Comparison of ENCODE assay signal across 8 mouse cellular contexts in genomic region chr11:43835880-43836740, GRCm38 (mm10).
DNase-seq lines count a peak whose midpoint lies in the region; ATAC-seq and TF ChIP-seq lines count a peak whose summit lies in the region.

No protein-coding gene starts in this region.

- H3K27ac ChIP-seq in hindbrain, embryonic 13.5 days, result peak overlapping the region; percentile 58
- 0 out of 2 replicates have a peak overlapping the region, but pooled peaks have one; percentile 32 for H3K27ac ChIP-seq in lung, postnatal 0 days (ENCODE audit: low read length)

- no peak for TF ChIP-seq EP300 in lung, postnatal 0 days (IDR thresholded peaks at IDR 0.05)

- peak; percentile 92 for DNase-seq in NIH3T3 (ENCODE audit: low read depth)
- peak; percentile 45 to 58 for DNase-seq in cerebellum, postnatal 36 days
- DNase-seq in gastrocnemius, adult 18-20 months (ENCODE audit: low spot score), result peak; percentile 55
- peak; percentile 56 to 64 for DNase-seq in layer of hippocampus, postnatal 36 days
- peak; percentile 72 for DNase-seq in lung, postnatal 0 days (ENCODE audit: low spot score)
- peak; percentile 91 for DNase-seq in retina, embryonic 14.5 days (ENCODE audit: low spot score)
- peak; percentile 52 to 63 for DNase-seq in urinary bladder, adult 18-20 months (ENCODE audit: low spot score in 2 of 2)

- no peaks in the 10 kb centered on the region for H3K36me3 ChIP-seq in hindbrain, embryonic 13.5 days
- no peaks in the 10 kb centered on the region for H3K36me3 ChIP-seq in lung, postnatal 0 days (ENCODE audit: insufficient read depth, low read length)

- peak overlapping the region; percentile 76 for H3K4me2 ChIP-seq in hindbrain, embryonic 13.5 days
- peak overlapping the region; percentile 68 for H3K4me2 ChIP-seq in lung, postnatal 0 days (replicated peaks; ENCODE audit: low read depth, low read length)

- peak overlapping the region; percentile 60 for H3K4me3 ChIP-seq in hindbrain, embryonic 13.5 days
- peak overlapping the region; percentile 45 for H3K4me3 ChIP-seq in lung, postnatal 0 days (ENCODE audit: low read depth, low read length)

- H3K4me1 ChIP-seq in hindbrain, embryonic 13.5 days (replicated peaks), result peaks cover 11% of the 10 kb centered on the region
- no peaks in the 10 kb centered on the region for H3K4me1 ChIP-seq in lung, postnatal 0 days (ENCODE audit: insufficient read depth, low read depth, low read length)

- no peaks in the 10 kb centered on the region for H3K9me3 ChIP-seq in hindbrain, embryonic 13.5 days
- no peaks in the 10 kb centered on the region for H3K9me3 ChIP-seq in lung, postnatal 0 days (ENCODE audit: low read length)

- peak overlapping the region; percentile 84 for H3K9ac ChIP-seq in hindbrain, embryonic 13.5 days
- no peak overlapping the region; the same call in 1 of the 2 replicates for H3K9ac ChIP-seq in lung, postnatal 0 days (replicated peaks; ENCODE audit: low read depth)

- peak; percentile 82 for TF ChIP-seq CTCF in lung, postnatal 0 days (IDR thresholded peaks at IDR 0.05)

- H3K27me3 ChIP-seq in hindbrain, embryonic 13.5 days, result peaks cover 21% of the 10 kb centered on the region
- 0 out of 2 replicates have a peak, but pooled peaks cover 8% of the 10 kb centered on the region for H3K27me3 ChIP-seq in lung, postnatal 0 days (replicated peaks; ENCODE audit: insufficient read depth, low read length)

- peak; percentile 98 for ATAC-seq in hindbrain, embryonic 13.5 days (ENCODE audit: low FRiP score)
- ATAC-seq in lung, postnatal 0 days, result peak; percentile 92

- WGBS in hindbrain, embryonic 13.5 days, result 5% methylated on average over 66 of the region's 68 CpGs
- WGBS in lung, postnatal 0 days, result 7% methylated on average over 64 of the region's 68 CpGs

Comparison
In these comparisons a context has a peak if more than half of its experiments do, and no peak if none do; other contexts are left out.
1. Peak in every context shown above with its lines: DNase-seq, ATAC-seq, H3K4me3 ChIP-seq and H3K27ac ChIP-seq.